In genomic region chr15:85671701-85672191, GRCm38 (mm10) we compare ENCODE assay signal across 8 mouse cellular contexts.
A peak's percentile ranks its signal among the peaks of the same experiment; 100 is the strongest.
DNase-seq lines count a peak whose midpoint lies in the region; ATAC-seq and TF ChIP-seq lines count a peak whose summit lies in the region.

No protein-coding gene starts in this region.

- peak overlapping the region; percentile 96 for H3K4me3 ChIP-seq in layer of hippocampus, adult 2 months
- H3K4me3 ChIP-seq in forebrain, embryonic 13.5 days = peak overlapping the region; percentile 98
- peak overlapping the region; percentile 76 for H3K4me3 ChIP-seq in intestine, postnatal 0 days (ENCODE audit: low read depth, low read length)
- peak overlapping the region; percentile 78 for H3K4me3 ChIP-seq in midbrain, embryonic 13.5 days (replicated peaks)

- no peak for TF ChIP-seq CTCF in layer of hippocampus, adult 2 months (conservative IDR thresholded peaks at IDR 0.05)
- TF ChIP-seq CTCF in intestine, postnatal 0 days (IDR thresholded peaks at IDR 0.05; ENCODE audit: low read depth) = 0 out of 2 replicates have a peak, but pooled peaks have one; percentile 15

- DNase-seq in layer of hippocampus, adult 2 months (ENCODE audit: low spot score in 2 of 2) = no peak
- no peak for DNase-seq in layer of hippocampus, adult 8-10 months (ENCODE audit: low spot score in 2 of 2)
- DNase-seq in adrenal gland, postnatal 25 days = peak; percentile 54
- DNase-seq in layer of hippocampus, adult 9-11 months = no peak
- no peak for DNase-seq in layer of hippocampus, adult 9-10 months (ENCODE audit: low spot score)

- H3K9ac ChIP-seq in forebrain, embryonic 13.5 days = peak overlapping the region; percentile 100
- H3K9ac ChIP-seq in intestine, postnatal 0 days (ENCODE audit: low read depth, low read length) = peak overlapping the region; percentile 83
- peak overlapping the region; percentile 93 for H3K9ac ChIP-seq in midbrain, embryonic 13.5 days (replicated peaks)

- H3K36me3 ChIP-seq in forebrain, embryonic 13.5 days (ENCODE audit: poor library complexity, severe bottlenecking) = peaks cover 26% of the 10 kb centered on the region
- H3K36me3 ChIP-seq in intestine, postnatal 0 days (ENCODE audit: control insufficient read depth, insufficient read depth) = no peaks in the 10 kb centered on the region; the same call in 1 of the 2 replicates
- no peaks in the 10 kb centered on the region; the same call in 1 of the 2 replicates for H3K36me3 ChIP-seq in midbrain, embryonic 13.5 days

- peaks cover 71% of the 10 kb centered on the region for H3K4me1 ChIP-seq in forebrain, embryonic 13.5 days
- no peaks in the 10 kb centered on the region for H3K4me1 ChIP-seq in intestine, postnatal 0 days (replicated peaks; ENCODE audit: control insufficient read depth, insufficient read depth, low read length)
- peaks cover 52% of the 10 kb centered on the region for H3K4me1 ChIP-seq in midbrain, embryonic 13.5 days (replicated peaks)

- H3K9me3 ChIP-seq in forebrain, embryonic 13.5 days (replicated peaks) = no peaks in the 10 kb centered on the region
- no peaks in the 10 kb centered on the region for H3K9me3 ChIP-seq in intestine, postnatal 0 days (ENCODE audit: control insufficient read depth)
- no peaks in the 10 kb centered on the region for H3K9me3 ChIP-seq in midbrain, embryonic 13.5 days

- peak overlapping the region; percentile 100 for H3K27ac ChIP-seq in layer of hippocampus, adult 2 months
- peak overlapping the region; percentile 99 for H3K27ac ChIP-seq in forebrain, embryonic 13.5 days
- peak overlapping the region; percentile 88 for H3K27ac ChIP-seq in intestine, postnatal 0 days (ENCODE audit: low read depth, low read length)
- H3K27ac ChIP-seq in midbrain, embryonic 13.5 days = peak overlapping the region; percentile 96

- peaks cover 28% of the 10 kb centered on the region; the same call in 1 of the 2 replicates for H3K27me3 ChIP-seq in forebrain, embryonic 13.5 days
- H3K27me3 ChIP-seq in intestine, postnatal 0 days (replicated peaks; ENCODE audit: control insufficient read depth, insufficient read depth, low read length) = peaks cover 35% of the 10 kb centered on the region
- H3K27me3 ChIP-seq in midbrain, embryonic 13.5 days = peaks cover 85% of the 10 kb centered on the region

- under 1% methylated on average over 50 of the region's 50 CpGs for WGBS in forebrain, embryonic 13.5 days
- 3% methylated on average over 50 of the region's 50 CpGs for WGBS in intestine, postnatal 0 days
- 2% methylated on average over 48 of the region's 50 CpGs for WGBS in midbrain, embryonic 13.5 days

- peak overlapping the region; percentile 71 for H3K4me2 ChIP-seq in forebrain, embryonic 13.5 days
- H3K4me2 ChIP-seq in intestine, postnatal 0 days (replicated peaks; ENCODE audit: low read depth) = peak overlapping the region; percentile 91
- peak overlapping the region; percentile 74 for H3K4me2 ChIP-seq in midbrain, embryonic 13.5 days (replicated peaks)

- ATAC-seq in forebrain, embryonic 13.5 days = no peak
- no peak; the same call in 1 of the 2 replicates for ATAC-seq in intestine, postnatal 0 days
- peak; percentile 22 for ATAC-seq in midbrain, embryonic 13.5 days
